Mouse (Mus musculus) frontal cortex, postnatal 36 days (tissue): ENCODE measurements at regions not wholly inside any gene's neighbourhood (a gene's known extent, or its start where the extent isn't known, plus 50 kb on each side); places are given as distances from the start of the nearest gene placed in this dataset.
"Not testable (repeated sequence)": the region's sequence is repeated elsewhere in the genome, so short reads cannot be mapped to it uniquely, and the experiment has no call there.

Experiments used
- DNase-seq, 2 experiments: peaks; one replicate each; pipeline ENCODE4 v3.0.0; 2022; ENCODE audit warnings: low spot score in 2 of 2

DNA sequence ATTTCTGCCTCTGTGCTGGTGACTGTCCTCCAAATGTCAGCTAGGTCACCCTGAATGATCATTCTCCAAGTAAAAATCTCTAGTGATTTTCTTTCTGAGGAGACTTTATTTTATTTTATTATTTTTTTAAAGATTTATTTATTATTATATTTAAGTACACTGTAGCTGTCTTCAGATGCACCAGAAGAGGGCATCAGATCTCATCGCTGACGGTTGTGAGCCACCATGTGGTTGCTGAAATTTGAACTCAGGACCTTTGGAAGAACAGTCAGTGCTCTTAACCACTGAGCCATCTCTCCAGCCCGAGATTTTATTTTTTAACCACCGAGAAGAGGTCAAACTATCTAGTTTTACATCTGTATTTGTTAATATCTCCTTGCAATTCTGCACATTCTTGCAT lies 50.5 kb upstream of the Slc44a3 start:
- DNase-seq, result not testable (repeated sequence)
